Mouse (Mus musculus): ENCODE results near the gene Wdr77.
"Not testable (repeated sequence)": the region's sequence is repeated elsewhere in the genome, so short reads cannot be mapped to it uniquely, and the experiment has no call there.

Wdr77 gene

GRCm38 (mm10) chr3:105951348-105951747 is 7.8 kb upstream of the Wdr77 start:
- no peak for DNase-seq (ENCODE audit: low read depth, low spot score)

- no peak for DNase-seq (ENCODE audit: low read depth, low spot score)
Observed at GRCm38 (mm10) chr3:105957235-105957634, 1.9 kb upstream of the Wdr77 start.

- no peak for DNase-seq (ENCODE audit: low read depth, low spot score)
Observed at GRCm38 (mm10) chr3:105958204-105958603, 965 bp upstream of the Wdr77 start.

- DNase-seq (ENCODE audit: low read depth, low spot score), result no peak
Observed at GRCm38 (mm10) chr3:105959585-105959984, 416 bp downstream of the Wdr77 start.

- DNase-seq (ENCODE audit: low read depth, low spot score), result no peak
Observed at GRCm38 (mm10) chr3:105959999-105960398, 830 bp downstream of the Wdr77 start, which contains the start of gene Atp5f1. Atp5f1 (minus strand) TSS chr3:105960099.

GRCm38 (mm10) chr3:105960700-105961099 is 1.5 kb downstream of the Wdr77 start:
- DNase-seq (ENCODE audit: low read depth, low spot score), result no peak

GRCm38 (mm10) chr3:105971831-105972446 is 12.8 kb downstream of the Wdr77 start:
- DNase-seq (ENCODE audit: low read depth, low spot score), result no peak

- no peak for DNase-seq (ENCODE audit: low read depth, low spot score)
Observed at GRCm38 (mm10) chr3:105973411-105973810, 14.2 kb downstream of the Wdr77 start, which contains the start of gene Ovgp1. Ovgp1 (plus strand) TSS chr3:105973711.

GRCm38 (mm10) chr3:105974174-105974573 is 15.0 kb downstream of the Wdr77 start:
- DNase-seq (ENCODE audit: low read depth, low spot score), result no peak

- not testable (repeated sequence) for DNase-seq (ENCODE audit: low read depth, low spot score)
Observed at GRCm38 (mm10) chr3:105989611-105990010, 30.4 kb downstream of the Wdr77 start.

- DNase-seq (ENCODE audit: low read depth, low spot score), result peak; percentile 29
Observed at GRCm38 (mm10) chr3:105991653-105992283, 32.6 kb downstream of the Wdr77 start.

GRCm38 (mm10) chr3:105994730-105995129 is 35.6 kb downstream of the Wdr77 start:
- DNase-seq (ENCODE audit: low read depth, low spot score), result no peak

- DNase-seq (ENCODE audit: low read depth, low spot score), result no peak
Observed at GRCm38 (mm10) chr3:106000707-106001375, 41.7 kb downstream of the Wdr77 start.

- DNase-seq (ENCODE audit: low read depth, low spot score), result peak; percentile 65
Observed at GRCm38 (mm10) chr3:106001416-106002370, 42.5 kb downstream of the Wdr77 start.

- not testable (repeated sequence) for DNase-seq (ENCODE audit: low read depth, low spot score)
Observed at GRCm38 (mm10) chr3:106003360-106003759, 44.2 kb downstream of the Wdr77 start.

- no peak for DNase-seq (ENCODE audit: low read depth, low spot score)
Observed at GRCm38 (mm10) chr3:106014546-106014945, 55.4 kb downstream of the Wdr77 start, which contains the start of gene Pifo. Pifo (minus strand) TSS chr3:106014646.

All from retina, adult 2 months (tissue).